Mouse (Mus musculus) cortical plate, adult 2 months (tissue): ENCODE data around the gene Ntn3.

Source experiments
- CTCF ChIP-seq: fragments of 200-500 bp; IDR thresholded peaks from 2 replicates; pipeline ENCODE4 v1.5.1; 2011; ENCODE audit warnings: mild to moderate bottlenecking, control low read depth, low read length; ENCODE audit not compliant: insufficient read depth; ENCODE audit errors: extremely low read depth
- POLR2A ChIP-seq: fragments of 200-500 bp; IDR thresholded peaks from 2 replicates; pipeline ENCODE4 v1.6.1; 2011; ENCODE audit warnings: mild to moderate bottlenecking, low read length, control low read depth; ENCODE audit not compliant: insufficient read depth; ENCODE audit errors: extremely low read depth

DNA sequence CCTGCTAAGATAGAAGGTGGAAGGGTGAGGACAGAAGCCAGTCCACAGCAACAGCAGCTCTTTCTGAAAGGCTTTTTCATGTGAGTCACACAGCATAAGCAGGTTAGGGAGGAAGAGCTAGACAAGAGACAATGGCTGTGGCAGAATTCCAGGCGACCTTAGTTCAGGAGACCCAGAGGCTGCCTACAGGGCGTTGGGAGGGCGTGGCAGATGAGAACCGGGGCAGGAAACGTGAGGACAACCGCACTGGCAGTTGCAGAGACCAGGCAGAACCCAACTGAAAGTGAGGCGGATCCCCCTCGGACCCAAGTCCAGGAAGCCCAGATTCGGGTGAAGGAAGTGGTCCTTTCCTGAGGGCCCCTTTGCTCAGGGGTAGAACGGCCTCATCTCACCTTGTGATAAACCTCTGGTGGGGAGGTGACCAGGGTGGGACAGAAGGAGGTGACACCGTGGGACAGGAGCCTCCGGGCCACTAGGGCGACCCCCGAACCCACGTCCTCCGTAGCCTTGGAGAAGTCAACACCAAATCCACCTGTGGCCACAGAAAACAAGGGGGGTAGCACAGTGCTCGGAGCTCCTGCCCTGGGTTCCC lies 46.7 kb downstream of the Ntn3 start:
- TF ChIP-seq CTCF (no peak), POLR2A (no peak)
